Mouse (Mus musculus): ENCODE results near the gene Zic5. TPM values are rescaled to one million over a fixed set of nuclear protein-coding genes. Genes with fewer than 3 reads are reported as not detected.

The Zic5 gene
- total RNA-seq, 2 experiments from 2014 or later, result not detected

DNA sequence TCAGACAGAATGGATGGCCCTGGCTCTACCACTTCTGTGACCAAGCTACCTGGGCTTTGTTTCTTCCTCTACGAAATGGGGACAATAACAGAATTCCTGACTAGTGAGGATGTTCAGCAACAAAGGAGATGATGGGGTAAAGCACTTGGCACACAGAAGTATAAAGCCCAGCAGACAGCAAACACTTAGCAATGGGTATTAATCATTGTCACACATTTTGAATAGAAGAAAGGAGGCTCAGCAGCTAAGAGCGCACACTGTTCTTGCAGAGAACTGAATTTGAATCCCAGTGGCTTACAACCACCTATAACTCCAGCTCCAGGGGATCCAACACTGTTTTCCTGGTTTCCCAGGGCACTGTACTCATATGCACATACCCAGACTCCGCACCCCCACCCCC, 37.8 kb downstream of the Zic5 start:
- DNase-seq, result no peak

DNA sequence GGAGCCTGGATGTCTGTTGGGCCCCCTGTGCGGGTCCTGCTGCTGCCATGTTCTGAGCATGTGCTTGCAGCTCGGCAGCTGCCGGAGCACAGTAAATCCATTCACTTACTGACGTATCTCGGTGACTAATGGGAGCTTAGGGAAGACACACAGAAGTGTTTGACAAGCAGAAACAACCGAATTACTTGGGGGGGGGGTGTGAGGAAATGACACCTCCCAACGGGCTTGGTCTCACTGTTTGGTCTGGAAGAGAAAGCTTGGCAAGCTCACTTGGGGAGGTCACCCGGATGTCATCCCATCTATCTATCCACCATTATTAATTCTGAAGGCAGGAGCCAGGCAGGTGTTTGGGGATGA, 38.3 kb downstream of the Zic5 start:
- no peak for DNase-seq

DNA sequence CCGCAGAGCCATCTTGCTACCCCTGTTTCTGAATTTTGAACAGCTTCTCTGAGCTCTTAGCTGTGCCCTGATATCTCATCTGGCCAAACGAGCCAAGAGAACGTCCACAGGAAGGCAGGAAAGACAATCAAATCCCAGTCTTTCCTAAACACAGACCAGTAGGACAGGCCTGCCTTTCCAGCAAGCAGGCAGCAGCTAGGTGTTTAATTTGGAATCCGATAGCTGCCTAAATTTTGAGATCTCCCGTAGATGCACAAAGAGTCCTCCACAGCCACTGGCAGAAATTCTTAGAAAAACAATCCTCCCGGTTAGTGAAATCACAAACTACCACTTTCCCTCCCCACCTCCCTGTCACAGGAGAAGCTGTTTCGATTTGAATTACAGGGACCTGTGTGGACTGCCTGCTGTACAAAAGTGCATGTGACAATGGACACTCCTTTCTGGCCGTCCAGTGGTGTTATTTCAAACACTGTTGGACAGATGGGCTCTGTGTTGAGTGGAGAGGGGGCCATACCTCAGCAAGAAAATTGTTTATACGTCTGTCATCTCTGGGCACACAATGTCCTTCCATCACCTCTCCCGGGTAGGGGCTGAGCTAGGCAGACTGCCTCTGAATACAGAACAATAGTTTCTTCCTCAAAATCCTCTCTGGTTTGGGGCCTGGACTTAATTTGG, 38.8 kb downstream of the Zic5 start:
- no peak for DNase-seq

DNA sequence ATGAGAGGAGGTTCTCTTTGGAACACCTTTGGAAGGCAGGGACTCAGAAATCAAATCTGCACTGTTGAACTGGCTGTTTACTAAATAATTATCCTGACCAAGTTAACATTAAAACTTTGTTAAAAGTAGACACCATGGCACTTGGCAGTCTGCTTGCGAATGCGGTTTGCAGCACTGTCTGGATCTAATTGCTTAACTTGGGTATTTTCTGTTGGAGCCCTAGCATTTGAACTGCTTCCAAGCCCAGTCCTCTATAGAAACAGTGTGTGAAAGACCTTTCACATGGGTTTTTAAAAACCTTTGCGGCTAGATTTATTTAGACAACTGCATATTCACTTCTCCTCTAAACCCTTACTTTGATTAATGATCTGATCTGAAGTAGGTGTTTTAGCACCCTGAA, 41.0 kb downstream of the Zic5 start:
- no peak for DNase-seq

DNA sequence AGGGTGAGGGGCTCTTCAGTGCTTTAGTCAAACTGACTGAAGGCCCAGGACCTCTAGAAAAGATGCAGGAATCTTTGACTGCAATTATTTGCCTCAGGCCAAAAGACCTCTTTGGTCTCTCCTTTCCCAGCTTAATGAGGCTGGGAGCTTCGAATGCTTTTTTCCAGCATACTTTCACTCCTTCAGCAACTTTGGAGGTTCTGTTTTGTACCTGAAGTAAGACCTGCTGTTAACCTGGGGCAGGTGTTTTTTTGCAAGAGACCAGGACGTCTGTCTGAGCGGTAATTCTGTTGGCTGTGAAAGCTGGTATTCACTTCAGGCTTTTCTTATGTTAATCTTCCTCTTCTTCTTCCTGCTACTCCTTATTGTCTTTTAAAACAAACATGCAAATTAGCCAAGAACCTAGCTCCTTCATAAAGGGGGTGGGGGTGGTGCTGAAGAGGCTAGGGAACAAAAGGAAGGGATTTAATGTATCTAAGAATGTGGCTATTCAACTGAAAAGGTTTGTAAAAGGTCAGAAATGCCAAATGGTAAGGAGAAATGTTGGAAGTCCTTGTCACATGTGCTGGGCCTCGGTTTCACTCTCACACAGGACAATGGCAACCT, 49.2 kb downstream of the Zic5 start:
- no peak for DNase-seq

DNA sequence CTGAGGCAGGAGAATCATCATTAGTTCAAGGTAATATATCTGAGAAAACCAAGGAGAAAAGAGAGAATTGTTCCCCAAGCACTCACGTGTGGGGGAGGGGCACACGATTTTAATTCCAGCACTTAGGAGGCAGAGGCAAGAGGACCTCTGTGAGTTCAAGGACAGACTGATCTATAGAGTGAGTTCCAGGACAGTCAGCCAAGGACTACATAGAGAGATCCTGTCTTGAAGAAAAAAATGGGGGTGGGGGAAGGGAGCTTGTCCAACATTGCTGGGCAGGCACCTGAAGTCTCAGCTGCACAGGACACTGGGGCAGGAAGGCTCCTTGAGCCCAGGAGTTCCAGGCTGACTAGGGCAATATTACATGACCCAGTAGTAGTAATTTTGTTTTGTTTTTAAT, 50.7 kb downstream of the Zic5 start:
- DNase-seq, result no peak

DNA sequence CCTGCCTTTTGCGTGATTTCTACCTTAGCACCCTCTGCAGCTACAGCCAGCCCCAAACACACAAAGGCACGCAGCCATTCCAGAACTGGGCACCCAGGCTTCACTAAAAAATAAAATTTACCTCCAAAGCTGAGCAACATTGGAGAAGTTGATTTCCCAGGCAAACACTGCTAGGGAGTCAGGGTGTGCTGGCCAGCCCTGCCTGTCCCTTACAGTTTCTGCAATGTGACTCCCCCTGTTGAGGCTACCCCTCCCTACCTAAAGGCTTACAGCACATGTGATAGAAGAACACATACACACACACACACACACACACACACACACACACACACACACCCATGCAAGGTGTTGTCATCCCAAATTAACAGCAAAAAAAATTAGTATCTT, 51.9 kb downstream of the Zic5 start:
- DNase-seq, result no peak

DNA sequence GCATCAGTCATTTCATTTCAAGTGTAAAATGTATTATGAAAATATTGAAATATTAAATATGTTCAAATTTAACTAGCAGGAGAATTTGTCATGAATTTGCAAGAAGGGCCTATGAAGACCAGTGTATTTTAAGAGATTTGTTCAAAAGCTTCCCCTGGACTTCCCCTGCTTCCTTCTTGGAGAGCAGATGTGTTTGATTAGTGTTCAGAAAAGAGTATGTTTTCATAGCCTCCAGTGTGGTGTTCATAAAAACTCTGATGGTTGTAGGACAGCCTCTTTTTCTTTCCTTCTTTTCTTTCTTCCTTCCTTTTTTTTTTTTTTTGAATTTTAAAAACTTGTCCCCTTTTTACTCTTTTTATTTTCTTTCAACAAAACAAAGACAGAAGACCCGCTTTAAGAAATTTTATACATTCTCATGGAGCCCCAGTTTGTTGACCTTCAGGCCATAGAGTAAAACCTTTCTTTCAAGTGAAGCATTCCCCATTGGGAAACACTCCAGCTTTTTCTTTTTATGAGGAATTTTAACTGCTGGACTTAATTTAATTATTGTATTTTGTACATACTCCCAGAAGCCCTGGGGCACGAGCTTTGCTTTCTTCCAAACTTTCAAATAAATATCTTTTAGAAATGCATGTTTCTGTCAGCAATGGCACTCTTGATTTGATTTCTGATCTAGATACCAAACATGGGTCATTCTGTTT, 52.5 kb downstream of the Zic5 start:
- DNase-seq, result no peak

Other genes with a start within 250 kb of the Zic5 start
- not detected for gene Gm5089, start 14.6 kb downstream of the Zic5 start, total RNA-seq (2021)
- gene Zic2, start 9.8 kb upstream of the Zic5 start, total RNA-seq (2021), result not detected
- gene Gm10837, start 24.9 kb upstream of the Zic5 start, total RNA-seq (2021), result not detected
- 10 to 100 TPM; 39.1 TPM for gene Pcca, start 68.6 kb upstream of the Zic5 start, total RNA-seq (2021)

Data from gastrocnemius, postnatal 10 days (tissue).